Mouse (Mus musculus) gastrocnemius, adult 2 months (tissue): Measurements from ENCODE around the gene Zfp280c. TPM values are rescaled to one million over a fixed set of nuclear protein-coding genes. Genes with fewer than 3 reads are reported as not detected.

Source experiments
- DNase-seq: peaks from one replicate; pipeline ENCODE4 v3.0.0; 2022
- H3K27ac ChIP-seq: fragments of 200-600 bp; 2 replicates; pipeline ENCODE4 v1.8.1; 2022; ENCODE audit warnings: mild to moderate bottlenecking
- H3K4me3 ChIP-seq: fragments of 200-600 bp; 2 replicates; pipeline ENCODE4 v1.8.1; 2022; ENCODE audit warnings: mild to moderate bottlenecking, moderate library complexity
- CTCF ChIP-seq: fragments of 200-600 bp; IDR thresholded peaks from 2 replicates; pipeline ENCODE4 v1.8.1; 2022; ENCODE audit warnings: antibody characterized with exemption, mild to moderate bottlenecking, moderate library complexity
- intact Hi-C: fragments of 180-260 bp; cut with DNase I; formaldehyde crosslinking; loops from one replicate; pipeline ENCODE4 v1.15.1; 2025
- microRNA-seq: library from miRNA; unstranded; fragments of <30 nt; microRNA quantifications from one replicate; pipeline ENCODE4 v1.2.0, GENCODE M21; 2021
- total RNA-seq, 2 experiments: library from RNA; stranded (reverse); gene quantifications; 2 replicates each; pipeline ENCODE4 v1.2.3; 2021

The Zfp280c gene
- total RNA-seq, 2 experiments from 2014 or later, result 4.9 to 5.0 TPM

DNA sequence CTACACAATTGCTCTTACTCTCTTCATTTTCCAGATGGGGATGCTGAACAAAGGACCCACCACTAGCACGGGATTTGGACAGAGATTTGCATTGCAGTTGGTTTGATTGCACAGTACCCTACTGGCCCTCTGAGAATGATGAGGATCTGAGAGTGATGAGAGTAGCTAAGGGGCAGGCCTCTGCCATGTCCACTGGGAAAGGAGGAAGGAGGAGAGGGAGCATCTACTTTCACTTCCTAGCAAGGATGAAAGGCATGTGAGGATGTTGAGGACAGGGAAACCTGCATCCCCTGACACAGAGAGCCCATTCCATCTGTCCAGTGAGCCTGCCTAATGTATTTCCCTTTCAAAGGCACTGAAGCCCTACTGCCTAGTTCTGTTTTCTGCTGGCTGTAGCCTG, 69.0 kb downstream of the Zfp280c start:
- no peak overlapping the region for H3K27ac ChIP-seq
- intact Hi-C loops, result no loop called here
- TF ChIP-seq CTCF, result no peak

DNA sequence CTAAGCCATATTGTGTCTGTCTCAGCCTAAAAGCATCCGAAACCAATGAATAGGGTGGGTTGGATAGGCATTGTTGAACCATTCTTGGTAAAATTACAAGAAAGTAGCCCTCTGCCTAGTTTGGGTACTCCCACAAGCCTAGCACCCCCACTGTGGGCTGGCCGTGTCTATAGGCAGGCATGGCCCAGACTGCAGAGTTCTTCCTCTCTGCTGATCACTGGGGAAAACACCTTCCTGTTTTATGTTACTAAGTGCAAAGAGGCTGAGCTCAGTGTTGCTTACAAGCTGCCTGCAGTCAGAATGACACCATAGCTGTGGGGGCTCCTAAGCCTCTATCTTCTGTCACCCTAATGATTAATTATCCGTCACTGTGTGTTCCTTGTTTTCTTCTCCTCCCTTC, 70.8 kb downstream of the Zfp280c start:
- Histone ChIP-seq H3K4me3 (no peak overlapping the region), H3K27ac (no peak overlapping the region)
- no peak for TF ChIP-seq CTCF
- intact Hi-C loops, result no loop called here
- no peak for DNase-seq

More for the DNA sequence above, 69.0 kb downstream of the Zfp280c start:
- no peak for DNase-seq
- H3K4me3 ChIP-seq, result no peak overlapping the region

DNA sequence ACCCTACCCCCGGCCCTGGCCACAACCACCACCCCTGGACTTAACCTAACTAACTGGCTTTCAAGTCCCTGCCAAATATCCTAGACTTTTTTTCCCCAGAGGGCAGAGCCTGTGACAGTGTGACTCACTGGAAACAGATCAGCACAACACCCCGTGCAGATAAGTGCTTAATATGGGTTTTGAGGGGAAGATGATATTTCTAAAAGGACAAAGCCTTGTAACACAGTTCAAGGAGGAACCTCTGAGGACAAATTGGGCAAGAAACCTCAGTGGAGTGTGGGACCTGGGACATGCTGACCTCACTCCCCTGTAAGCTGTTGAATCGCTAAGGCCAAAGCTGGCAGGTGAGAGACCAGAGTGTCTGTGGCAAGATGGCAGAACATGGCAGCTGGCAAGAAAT, 72.7 kb downstream of the Zfp280c start:
- Histone ChIP-seq H3K4me3 (no peak overlapping the region), H3K27ac (no peak overlapping the region)
- no peak for DNase-seq
- intact Hi-C loops, result no loop called here
- TF ChIP-seq CTCF, result no peak

DNA sequence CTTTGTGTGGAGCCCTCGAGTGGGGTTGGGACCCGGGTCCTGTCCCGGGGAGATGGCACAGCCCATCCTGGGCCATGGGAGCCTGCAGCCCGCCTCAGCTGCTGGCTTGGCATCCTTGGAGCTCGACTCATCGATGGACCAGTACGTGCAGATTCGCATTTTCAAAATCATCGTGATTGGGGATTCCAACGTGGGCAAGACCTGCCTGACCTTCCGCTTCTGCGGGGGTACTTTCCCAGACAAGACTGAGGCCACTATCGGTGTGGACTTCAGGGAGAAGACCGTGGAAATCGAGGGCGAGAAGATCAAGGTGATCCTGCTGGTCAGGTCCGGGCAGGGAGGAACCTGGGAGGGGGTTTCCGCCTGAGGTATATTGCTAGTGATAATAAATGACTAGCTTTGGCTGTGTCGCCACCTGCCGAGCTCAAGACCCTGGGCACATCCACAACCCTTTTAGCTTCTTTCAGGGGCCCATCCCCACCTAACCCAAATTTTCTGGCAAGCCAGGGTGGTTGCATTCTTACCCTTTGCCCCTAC, 74.7 kb downstream of the Zfp280c start:
- Histone ChIP-seq H3K27ac (no peak overlapping the region), H3K4me3 (peak overlapping the region; percentile 68)
- DNase-seq, result no peak
- intact Hi-C loops, result no loop called here
- TF ChIP-seq CTCF, result no peak

DNA sequence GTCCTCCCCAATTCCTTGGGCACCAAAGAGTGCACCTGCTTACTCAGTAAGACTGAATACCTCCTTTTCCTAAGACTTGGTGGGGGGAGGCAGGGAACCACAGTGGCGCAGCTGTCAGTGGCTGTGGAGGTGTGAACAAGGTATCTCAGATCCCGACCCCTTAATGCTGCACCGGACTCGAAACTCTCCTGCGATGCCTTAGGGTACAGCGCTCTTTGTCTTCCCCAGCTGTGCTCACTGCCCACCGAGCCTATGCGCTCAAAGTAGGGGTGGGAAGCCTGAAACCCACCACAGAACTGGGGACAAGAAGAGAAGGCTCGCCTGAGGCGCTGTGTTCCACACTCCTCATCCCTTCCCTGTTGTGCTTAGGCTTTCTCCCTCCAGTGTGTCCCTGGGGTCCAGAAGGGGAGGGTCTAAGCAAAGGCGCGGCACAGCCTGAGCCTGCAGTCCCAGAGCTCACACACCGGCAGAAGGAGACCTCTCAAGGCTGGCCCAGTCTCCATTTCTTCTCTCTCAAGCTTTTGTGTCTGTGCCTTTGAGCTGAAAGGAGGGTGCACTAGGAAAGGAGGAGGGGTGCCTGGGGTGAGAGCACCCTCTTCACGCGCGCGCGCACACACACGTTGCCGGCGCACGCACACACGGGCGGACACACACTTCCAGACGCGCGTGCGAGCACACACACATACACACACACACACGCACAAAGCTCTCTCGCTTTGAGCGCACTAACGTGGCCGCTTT, 75.3 kb downstream of the Zfp280c start, which contains the start of gene Rab33a:
TSS of gene Rab33a (plus strand) at position 478 of the 741 bp plus-strand sequence.
- no peak for TF ChIP-seq CTCF
- H3K27ac ChIP-seq, result no peak within 1 kb of the TSS
- intact Hi-C loops, result no loop called here
- DNase-seq, result no peak
- H3K4me3 ChIP-seq, result peak within 1 kb of the TSS; percentile 68

DNA sequence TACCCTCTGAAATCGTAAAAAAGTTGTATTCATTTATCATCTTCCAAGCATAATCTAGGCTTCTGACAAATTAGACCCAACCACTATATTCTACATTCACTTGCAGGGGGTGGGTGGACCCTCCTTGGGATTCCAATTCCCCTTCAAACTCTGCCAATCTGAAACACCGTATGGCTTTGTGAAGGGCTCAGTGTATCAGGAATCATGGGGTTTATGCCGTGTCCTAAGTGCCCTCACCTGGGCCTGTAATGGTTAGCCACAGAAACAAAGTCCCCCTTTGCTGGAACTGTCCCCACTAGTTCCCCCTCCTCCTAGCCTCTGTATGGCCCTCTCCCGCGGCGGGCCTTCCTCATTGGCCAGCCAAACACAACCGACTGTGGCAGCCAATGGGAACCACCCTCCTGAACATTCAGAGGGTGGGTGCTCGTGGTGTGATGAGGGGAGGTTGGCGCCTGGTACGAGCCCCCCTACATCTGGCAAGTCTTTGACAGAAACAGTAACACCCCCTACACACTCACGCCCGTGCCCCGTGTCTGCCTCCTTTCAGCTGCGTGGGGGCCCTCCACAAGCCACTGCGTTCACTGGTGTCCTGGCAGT, 76.0 kb downstream of the Zfp280c start:
- no peak for DNase-seq
- intact Hi-C loops, result no loop called here
- Histone ChIP-seq H3K27ac (no peak overlapping the region), H3K4me3 (peak overlapping the region; percentile 68; the same call in 1 of the 2 replicates)
- TF ChIP-seq CTCF, result no peak

DNA sequence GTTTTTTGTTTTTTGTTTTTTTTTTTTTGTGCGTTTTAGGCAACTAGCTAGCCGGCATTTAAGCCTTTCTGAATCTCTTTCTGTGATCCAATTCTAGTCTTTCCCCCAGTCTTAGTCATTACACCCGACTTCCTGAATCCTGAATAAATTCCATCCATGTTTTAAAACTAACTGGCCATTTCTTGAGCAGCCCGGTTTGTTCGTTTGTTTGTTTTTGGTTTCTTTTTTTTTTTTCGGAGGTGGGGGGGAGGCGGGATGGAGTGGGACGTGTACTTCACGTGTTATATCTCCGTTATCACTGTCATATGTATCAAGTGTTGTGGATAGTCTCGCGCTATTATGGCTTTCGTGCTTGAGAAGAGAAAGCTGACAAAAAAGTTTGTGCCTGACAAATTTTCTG, 80.5 kb downstream of the Zfp280c start:
- peak overlapping the region; percentile 93 for H3K27ac ChIP-seq
- no peak for TF ChIP-seq CTCF
- intact Hi-C loops, result loop anchor here (5.0 kb wide), 1 partner anchor 172 kb away; the partner anchor contains the start of gene Bcorl1

DNA sequence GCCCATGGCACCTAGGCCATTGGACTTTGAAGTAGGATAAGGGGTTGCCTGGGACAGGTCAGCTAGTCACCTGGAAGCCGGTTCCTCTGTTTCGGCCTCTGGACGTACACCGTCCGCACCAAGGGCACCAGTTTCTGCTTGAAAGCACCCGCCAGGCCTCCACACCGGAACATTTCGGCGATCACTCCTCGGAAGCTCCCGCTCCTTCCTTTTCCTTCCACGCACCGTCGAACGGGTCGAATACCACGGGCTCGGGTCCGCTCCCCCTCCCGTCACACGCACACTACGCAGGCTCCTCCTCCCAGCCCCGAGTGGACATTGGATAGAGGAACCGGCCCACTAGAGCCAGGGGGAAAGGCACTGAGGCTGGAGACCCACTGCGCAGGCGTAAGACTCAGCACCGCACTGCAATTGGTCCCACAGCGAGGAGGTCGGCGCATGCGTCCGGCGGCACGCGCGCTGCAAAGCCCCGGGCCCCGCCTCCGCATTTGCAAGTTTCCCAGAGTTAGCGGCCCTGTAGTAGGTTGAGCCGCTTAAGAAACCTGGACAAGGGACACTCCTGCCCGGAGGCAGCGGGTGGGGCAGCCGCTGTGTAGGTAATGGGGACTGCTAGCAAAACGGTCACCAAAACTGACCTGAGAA, 81.0 kb downstream of the Zfp280c start, which contains the start of gene Aifm1:
TSS of gene Aifm1 (minus strand) at position 398 of the 642 bp plus-strand sequence.
- peak; percentile 96 for DNase-seq
- peak within 1 kb of the TSS; percentile 85 for H3K4me3 ChIP-seq
- intact Hi-C loops, result loop anchor here (5.0 kb wide), 1 partner anchor 171 kb away; the partner anchor contains the start of gene Bcorl1
- no peak for TF ChIP-seq CTCF
- peak within 1 kb of the TSS; percentile 93 for H3K27ac ChIP-seq

More for the DNA sequence above, 80.5 kb downstream of the Zfp280c start:
- H3K4me3 ChIP-seq, result peak overlapping the region; percentile 85
- DNase-seq, result no peak

DNA sequence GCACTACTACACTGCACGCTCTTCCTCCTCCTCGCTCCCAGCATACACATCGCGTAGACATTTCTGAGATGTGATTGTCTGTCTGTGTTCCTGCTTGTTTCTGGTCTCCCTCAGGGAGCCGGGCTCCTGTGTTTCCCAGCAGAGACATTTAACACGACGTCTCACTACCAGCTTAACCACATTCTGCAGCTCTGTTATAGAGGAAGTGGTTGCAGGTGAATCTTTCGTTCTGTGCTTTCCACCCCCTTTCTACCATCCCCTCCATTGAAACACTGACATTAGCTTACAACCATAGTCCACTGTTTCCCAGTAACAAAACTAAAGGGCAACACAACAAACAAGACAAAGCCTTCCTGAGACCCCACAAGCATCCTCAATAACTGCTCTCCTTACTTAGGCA, 100.5 kb downstream of the Zfp280c start:
- Histone ChIP-seq H3K4me3 (no peak overlapping the region), H3K27ac (no peak overlapping the region)
- intact Hi-C loops, result no loop called here
- no peak for DNase-seq
- no peak for TF ChIP-seq CTCF

Small RNAs within 50 kb of the gene (microRNA-seq; reads per million reads assigned to microRNA genes)
- not detected for gene Gm27828

Other genes starting within 250 kb of the Zfp280c start
- gene Elf4, start 131.4 kb downstream of the Zfp280c start, total RNA-seq, result 1 to 10 TPM; 1.6 to 2.1 TPM
- 10 to 100 TPM; 37.3 to 50.0 TPM for gene Aifm1, start 80.9 kb downstream of the Zfp280c start, total RNA-seq
- under 1 TPM in 1 of 2 experiments, not detected in 1; 0.20 TPM for gene Rab33a, start 75.2 kb downstream of the Zfp280c start, total RNA-seq
- 1 to 10 TPM; 1.5 to 1.6 TPM for gene Slc25a14, start 28.9 kb upstream of the Zfp280c start, total RNA-seq
- under 1 TPM in 1 of 2 experiments, not detected in 1; 0.08 TPM for gene Gpr119, start 80.0 kb upstream of the Zfp280c start, total RNA-seq
- gene Rbmx2, start 100.5 kb upstream of the Zfp280c start, total RNA-seq, result 1 to 10 TPM; 1.4 to 1.6 TPM